Mouse (Mus musculus): Measurements from ENCODE around the gene Vmn1r35. TPM values are rescaled to one million over a fixed set of nuclear protein-coding genes. Genes with fewer than 3 reads are reported as not detected.
"Not testable (repeated sequence)": the region's sequence is repeated elsewhere in the genome, so short reads cannot be mapped to it uniquely, and the experiment has no call there.

The Vmn1r35 gene
- polyA plus RNA-seq (2017; shearing (Covaris generic)) = not detected

- no peak for ATAC-seq
Observed at GRCm38 (mm10) chr6:66685806-66686205, at the start of gene Vmn1r35. Gene Vmn1r35 (minus strand): TSS chr6:66685906.

- not testable (repeated sequence) for ATAC-seq
Observed at GRCm38 (mm10) chr6:66729082-66729481, 43.4 kb upstream of the Vmn1r35 start, which contains the start of gene Vmn1r37. Gene Vmn1r37 (plus strand): TSS chr6:66729382.

GRCm38 (mm10) chr6:66719068-66719467 lies 33.4 kb upstream of the Vmn1r35 start, which contains the start of gene Vmn1r36:
Gene Vmn1r36 (minus strand): TSS chr6:66719168.
- ATAC-seq = not testable (repeated sequence)

- ATAC-seq = no peak
Observed at GRCm38 (mm10) chr6:66713854-66714253, 28.1 kb upstream of the Vmn1r35 start.

- ATAC-seq = no peak
Observed at GRCm38 (mm10) chr6:66708901-66709300, 23.2 kb upstream of the Vmn1r35 start.

GRCm38 (mm10) chr6:66643779-66644178 lies 41.9 kb downstream of the Vmn1r35 start, which contains the start of gene Vmn1r34:
Gene Vmn1r34 (minus strand): TSS chr6:66643879.
- ATAC-seq = no peak

Other genes starting within 250 kb of the Vmn1r35 start
- gene Mad2l1, start 150.5 kb downstream of the Vmn1r35 start, polyA plus RNA-seq (2017; shearing (Covaris generic)) = 100 to 1,000 TPM in 1 of 3 experiments, 10 to 100 TPM in 2; 27.1 to 108 (median 32.2) TPM
- under 1 TPM in 1 of 3 experiments, not detected in 2; 0.16 TPM for gene Vmn1r32, start 125.8 kb downstream of the Vmn1r35 start, polyA plus RNA-seq (2017; shearing (Covaris generic))
- not detected for gene Vmn1r33, start 67.6 kb downstream of the Vmn1r35 start, polyA plus RNA-seq (2017; shearing (Covaris generic))
- not detected for gene Vmn1r34, start 42.0 kb downstream of the Vmn1r35 start, polyA plus RNA-seq (2017; shearing (Covaris generic))
- gene Vmn1r36, start 33.3 kb upstream of the Vmn1r35 start, polyA plus RNA-seq (2017; shearing (Covaris generic)) = not detected
- not detected for gene Vmn1r37, start 43.5 kb upstream of the Vmn1r35 start, polyA plus RNA-seq (2017; shearing (Covaris generic))
- gene Vmn1r38, start 96.7 kb upstream of the Vmn1r35 start, polyA plus RNA-seq (2017; shearing (Covaris generic)) = under 1 TPM in 2 of 3 experiments, not detected in 1; 0.10 to 0.12 TPM
- gene Vmn1r39, start 124.7 kb upstream of the Vmn1r35 start, polyA plus RNA-seq (2017; shearing (Covaris generic)) = not detected
- gene Gng12, start 210.5 kb upstream of the Vmn1r35 start, polyA plus RNA-seq (2017; shearing (Covaris generic)) = 10 to 100 TPM in 2 of 3 experiments, 1 to 10 TPM in 1; 3.7 to 12.6 (median 12.2) TPM